Mouse (Mus musculus): ENCODE measurements around the gene Atf7ip. TPM values are rescaled to one million over a fixed set of nuclear protein-coding genes. Genes with fewer than 3 reads are reported as not detected.
A peak's percentile ranks its signal among the peaks of the same experiment; 100 is the strongest.

The Atf7ip gene
- polyA plus RNA-seq, 1 experiment: 11.6 TPM

DNA sequence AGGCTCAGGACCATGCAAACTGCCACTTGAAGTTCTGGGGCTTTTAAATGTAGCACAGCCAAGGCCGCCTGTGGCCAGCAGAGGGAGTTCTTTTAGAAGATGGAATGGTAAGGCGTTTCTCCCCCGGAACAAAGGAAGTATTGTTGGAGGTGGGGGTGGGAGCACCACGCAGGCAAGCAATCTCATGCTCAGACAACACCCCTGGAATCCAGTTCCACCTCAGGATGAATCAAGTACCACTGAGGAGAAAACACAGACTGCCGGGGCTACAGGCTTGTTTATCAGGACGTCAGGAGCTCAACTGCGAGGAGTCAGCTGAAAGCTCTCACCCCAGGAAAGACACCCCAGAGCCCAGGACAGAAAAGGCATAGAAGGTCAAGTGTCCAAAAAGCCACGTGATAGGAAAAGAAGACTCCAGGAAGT lies 40.0 kb upstream of the Atf7ip start:
- H3ac ChIP-seq (ENCODE audit: control insufficient read depth, insufficient read length): no peak overlapping the region
- no peaks in the 10 kb centered on the region for H3K36me3 ChIP-seq (ENCODE audit: control insufficient read depth, insufficient read depth)
- no peaks in the 10 kb centered on the region for H3K79me2 ChIP-seq (ENCODE audit: control insufficient read depth, insufficient read depth)
- no peak overlapping the region for H3K4me2 ChIP-seq (ENCODE audit: low read depth)
- no peaks in the 10 kb centered on the region for H3K27me3 ChIP-seq (ENCODE audit: control insufficient read depth, insufficient read depth, insufficient read length)
- no peak overlapping the region for H3K4me3 ChIP-seq
- TF ChIP-seq CEBPB (IDR thresholded peaks at IDR 0.05; ENCODE audit: insufficient read depth, poor library complexity, severe bottlenecking) (no peak), E2F4 (IDR thresholded peaks at IDR 0.05; ENCODE audit: insufficient read depth) (no peak), MAX (IDR thresholded peaks at IDR 0.05; ENCODE audit: low read depth) (no peak), SRF (IDR thresholded peaks at IDR 0.05; ENCODE audit: control insufficient read depth, insufficient read length, low read depth) (no peak), MYOD1 (IDR thresholded peaks at IDR 0.05; ENCODE audit: control insufficient read depth in 1 of 3, insufficient read length in 2 of 3, low read depth in 2 of 3) (no peak), REST (IDR thresholded peaks at IDR 0.05; ENCODE audit: insufficient read depth, insufficient read length) (no peak), TCF3 (IDR thresholded peaks at IDR 0.05; ENCODE audit: insufficient read length, low read depth) (no peak), POLR2AphosphoS2 (IDR thresholded peaks at IDR 0.05; ENCODE audit: insufficient read length, low read depth) (no peak), USF1 (IDR thresholded peaks at IDR 0.05; ENCODE audit: low read depth) (no peak), TCF12 (IDR thresholded peaks at IDR 0.05; ENCODE audit: insufficient read depth, poor library complexity, severe bottlenecking) (no peak), POLR2A (IDR thresholded peaks at IDR 0.05; ENCODE audit: insufficient read length, low read depth) (no peak), MYOG (IDR thresholded peaks at IDR 0.05; ENCODE audit: control insufficient read depth in 1 of 3, insufficient read depth in 1 of 3, insufficient read length in 2 of 3, low read depth in 2 of 3) (no peak)

GRCm38 (mm10) chr6:136466956-136467750 lies 38.8 kb upstream of the Atf7ip start:
- Histone ChIP-seq H3K4me3 (no peak overlapping the region), H3K79me2 (ENCODE audit: control insufficient read depth, insufficient read depth) (no peaks in the 10 kb centered on the region), H3K4me2 (ENCODE audit: low read depth) (no peak overlapping the region), H3K36me3 (ENCODE audit: control insufficient read depth, insufficient read depth) (no peaks in the 10 kb centered on the region), H3K27me3 (ENCODE audit: control insufficient read depth, insufficient read depth, insufficient read length) (no peaks in the 10 kb centered on the region), H3ac (ENCODE audit: control insufficient read depth, insufficient read length) (no peak overlapping the region)
- TF ChIP-seq USF1 (IDR thresholded peaks at IDR 0.05; ENCODE audit: low read depth) (no peak), TCF12 (IDR thresholded peaks at IDR 0.05; ENCODE audit: insufficient read depth, poor library complexity, severe bottlenecking) (no peak), MAX (IDR thresholded peaks at IDR 0.05; ENCODE audit: low read depth) (no peak)

DNA sequence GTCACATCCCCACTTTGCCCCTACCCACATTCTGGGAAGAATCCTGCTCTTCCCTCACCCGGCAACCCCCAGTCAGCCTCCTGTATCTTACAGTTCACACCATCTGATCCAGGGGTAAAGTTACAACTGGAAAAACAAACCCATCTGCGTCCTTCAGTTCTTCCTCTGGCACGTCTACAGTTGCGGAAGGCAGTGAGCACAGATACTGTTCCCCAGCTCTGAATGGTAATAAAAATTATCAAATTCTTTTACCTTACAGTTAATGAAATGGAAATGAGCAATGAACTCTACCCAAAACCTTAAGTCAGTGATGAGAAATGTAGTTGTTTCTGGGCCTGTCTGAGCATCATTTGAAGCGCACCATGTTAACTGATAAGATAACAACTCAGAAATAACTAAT lies 38.1 kb upstream of the Atf7ip start:
- H3K4me3 ChIP-seq: no peak overlapping the region
- H3K36me3 ChIP-seq (ENCODE audit: control insufficient read depth, insufficient read depth): no peaks in the 10 kb centered on the region
- no peak overlapping the region for H3ac ChIP-seq (ENCODE audit: control insufficient read depth, insufficient read length)
- no peaks in the 10 kb centered on the region for H3K79me2 ChIP-seq (ENCODE audit: control insufficient read depth, insufficient read depth)
- no peaks in the 10 kb centered on the region for H3K27me3 ChIP-seq (ENCODE audit: control insufficient read depth, insufficient read depth, insufficient read length)
- TF ChIP-seq POLR2AphosphoS2 (IDR thresholded peaks at IDR 0.05; ENCODE audit: insufficient read length, low read depth) (no peak), USF1 (IDR thresholded peaks at IDR 0.05; ENCODE audit: low read depth) (no peak), REST (IDR thresholded peaks at IDR 0.05; ENCODE audit: insufficient read depth, insufficient read length) (no peak)
- no peak overlapping the region for H3K4me2 ChIP-seq (ENCODE audit: low read depth)

- Histone ChIP-seq H3K27me3 (ENCODE audit: control insufficient read depth, insufficient read depth, insufficient read length) (no peaks in the 10 kb centered on the region), H3ac (ENCODE audit: control insufficient read depth, insufficient read length) (no peak overlapping the region), H3K36me3 (ENCODE audit: control insufficient read depth, insufficient read depth) (no peaks in the 10 kb centered on the region), H3K79me2 (ENCODE audit: control insufficient read depth, insufficient read depth) (no peaks in the 10 kb centered on the region), H3K4me2 (ENCODE audit: low read depth) (no peak overlapping the region), H3K4me3 (no peak overlapping the region)
- TF ChIP-seq MYOG (IDR thresholded peaks at IDR 0.05; ENCODE audit: control insufficient read depth in 1 of 3, insufficient read depth in 1 of 3, insufficient read length in 2 of 3, low read depth in 2 of 3) (no peak), SRF (IDR thresholded peaks at IDR 0.05; ENCODE audit: control insufficient read depth, insufficient read length, low read depth) (no peak), MAX (IDR thresholded peaks at IDR 0.05; ENCODE audit: low read depth) (no peak), MYOD1 (IDR thresholded peaks at IDR 0.05; ENCODE audit: control insufficient read depth in 1 of 3, insufficient read length in 2 of 3, low read depth in 2 of 3) (no peak), TCF3 (IDR thresholded peaks at IDR 0.05; ENCODE audit: insufficient read length, low read depth) (no peak), POLR2A (IDR thresholded peaks at IDR 0.05; ENCODE audit: insufficient read length, low read depth) (no peak), POLR2AphosphoS2 (IDR thresholded peaks at IDR 0.05; ENCODE audit: insufficient read length, low read depth) (no peak)
These were observed 37.5 kb upstream of the Atf7ip start for GRCm38 (mm10) chr6:136468401-136468912.

DNA sequence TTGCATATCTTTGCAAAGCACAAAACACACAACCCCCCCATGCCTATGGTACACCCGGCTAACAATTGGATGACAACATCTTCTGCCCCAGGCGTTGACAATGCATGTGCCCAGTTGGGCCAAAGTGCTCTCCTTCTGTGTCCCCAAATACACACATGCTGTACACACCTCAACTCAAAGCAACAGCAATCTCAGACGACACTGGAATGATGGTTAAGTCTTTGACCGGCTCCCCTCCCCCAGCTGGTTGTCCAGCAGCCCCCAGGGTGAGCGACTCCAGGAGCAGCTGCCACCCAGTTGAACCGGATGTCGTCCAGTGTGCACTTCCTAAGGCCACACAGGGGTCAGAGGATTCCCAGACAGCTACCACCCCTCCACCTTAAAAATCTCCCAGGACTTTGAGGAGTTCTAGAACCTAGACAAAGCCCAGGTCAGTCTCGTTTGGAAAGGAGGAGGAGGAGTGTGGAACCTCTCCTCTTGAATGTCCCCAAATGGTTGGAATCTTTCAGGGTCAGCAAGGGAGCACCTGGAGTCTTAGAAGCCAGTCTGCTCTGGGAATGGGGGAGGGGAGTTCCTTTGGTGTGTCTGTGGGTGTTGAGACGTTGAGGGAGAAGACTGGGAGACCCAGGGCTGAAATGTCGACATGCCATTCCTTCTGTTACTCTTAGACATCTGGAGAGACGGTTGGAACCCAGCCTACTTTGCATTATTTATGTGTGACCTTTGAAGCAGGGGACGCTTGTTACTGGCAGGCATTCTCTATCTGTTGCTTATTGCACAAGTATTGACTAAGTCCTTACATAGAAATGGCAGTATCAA lies 36.8 kb upstream of the Atf7ip start:
- Histone ChIP-seq H3K79me2 (ENCODE audit: control insufficient read depth, insufficient read depth) (no peaks in the 10 kb centered on the region), H3K36me3 (ENCODE audit: control insufficient read depth, insufficient read depth) (no peaks in the 10 kb centered on the region), H3K27me3 (ENCODE audit: control insufficient read depth, insufficient read depth, insufficient read length) (no peaks in the 10 kb centered on the region), H3K4me3 (no peak overlapping the region), H3ac (ENCODE audit: control insufficient read depth, insufficient read length) (no peak overlapping the region), H3K4me2 (ENCODE audit: low read depth) (no peak overlapping the region)
- TF ChIP-seq MYOG (IDR thresholded peaks at IDR 0.05; ENCODE audit: control insufficient read depth in 1 of 3, insufficient read depth in 1 of 3, insufficient read length in 2 of 3, low read depth in 2 of 3) (peak in 1 of 3 experiments; percentile 20), E2F4 (IDR thresholded peaks at IDR 0.05; ENCODE audit: insufficient read depth) (no peak)
